Mouse (Mus musculus) adrenal gland (tissue): Measurements from ENCODE around the gene C9.

Source experiments
- intact Hi-C: fragments of 180-260 bp; cut with DNase I; formaldehyde crosslinking; loops from one replicate; pipeline ENCODE4 v1.15.1; 2025

C9 gene

DNA sequence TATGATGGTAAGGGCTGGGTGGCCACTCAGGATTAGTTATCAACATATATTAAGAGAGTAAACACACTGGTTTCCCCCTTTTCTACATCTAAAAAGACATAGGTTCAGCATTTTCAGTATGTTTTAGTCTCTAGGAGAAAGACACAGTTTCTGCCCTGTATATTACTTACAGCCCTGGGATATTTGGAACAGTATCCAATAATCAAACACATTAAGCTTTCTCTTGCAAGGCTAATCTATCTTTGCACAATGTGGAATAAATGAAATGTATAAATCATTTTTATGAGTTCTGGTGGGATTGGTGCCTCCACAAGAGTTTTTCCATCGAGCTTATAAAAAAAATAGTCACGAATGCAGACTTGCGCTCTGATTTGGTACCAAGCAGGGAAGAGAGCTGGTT lies 24.3 kb downstream of the C9 start:
- intact Hi-C loops = no loop called here

DNA sequence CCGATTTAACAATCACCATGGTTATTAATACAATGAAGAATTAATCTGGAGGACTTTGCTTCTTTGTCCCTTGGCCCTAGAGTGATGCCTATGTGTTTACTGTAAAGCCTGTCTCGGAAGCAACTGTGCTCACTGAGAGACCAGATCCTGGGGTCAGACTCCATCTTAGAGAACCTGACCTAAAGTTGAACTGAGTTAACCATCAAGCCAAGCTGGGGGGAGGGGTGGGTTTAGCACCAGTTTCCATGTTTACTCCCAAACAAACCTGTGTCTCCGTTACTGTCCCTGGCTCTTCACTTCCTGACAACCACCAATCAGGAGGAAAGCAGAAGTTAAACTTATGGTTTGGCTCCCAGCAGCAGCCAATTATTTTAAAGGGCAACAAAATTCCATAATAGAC lies 38.4 kb downstream of the C9 start:
- intact Hi-C loops = no loop called here

DNA sequence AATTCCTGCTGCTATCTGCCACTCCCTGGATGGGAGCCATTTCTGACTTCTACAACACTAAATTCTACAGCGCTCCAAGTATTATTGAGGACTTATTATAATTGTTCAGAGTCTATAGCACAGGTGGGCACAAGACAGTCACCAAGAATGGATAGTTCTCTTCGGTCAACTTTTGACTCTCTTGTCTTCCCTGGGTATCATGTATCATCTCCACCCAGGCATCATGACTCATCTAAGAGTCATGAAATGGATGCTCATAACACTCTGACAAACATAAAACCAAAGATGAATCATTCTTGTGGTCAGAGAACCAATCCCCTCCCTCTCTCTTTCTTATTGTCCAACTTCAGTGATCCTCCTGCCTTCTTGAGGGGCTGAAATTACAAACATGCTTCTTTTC lies 47.3 kb downstream of the C9 start:
- intact Hi-C loops = no loop called here

DNA sequence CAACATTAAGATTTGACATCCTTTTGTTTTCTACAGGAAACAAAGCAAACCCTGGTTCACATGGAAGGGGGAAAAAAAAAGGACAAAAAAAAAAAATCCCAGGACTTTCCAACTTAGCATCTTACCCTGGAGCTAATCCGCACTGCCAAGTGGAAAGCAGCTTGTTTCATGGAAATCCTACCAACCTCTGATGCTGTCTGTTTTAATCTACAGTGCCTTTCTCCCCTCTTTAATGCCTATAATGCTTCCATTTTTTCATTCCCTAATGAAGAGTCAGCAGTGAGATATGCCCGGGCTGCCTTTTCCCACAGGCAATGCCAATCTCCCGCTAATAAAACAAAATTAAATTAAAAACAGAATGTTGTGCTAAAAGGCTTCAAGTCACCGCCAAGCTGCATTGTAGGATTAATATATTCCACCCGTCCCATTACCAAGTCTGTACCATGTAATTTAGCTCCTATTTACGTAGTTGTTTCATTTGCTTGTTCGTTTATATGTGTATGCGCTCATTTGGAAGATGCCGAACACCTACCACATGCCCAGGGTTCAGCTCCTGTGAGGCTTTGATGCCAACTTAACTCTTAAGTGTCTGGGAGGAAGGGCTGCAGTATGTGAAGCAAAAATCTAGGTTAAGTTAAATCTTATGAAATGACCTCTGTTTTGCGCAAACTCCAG lies 53.4 kb downstream of the C9 start:
- intact Hi-C loops = no loop called here

DNA sequence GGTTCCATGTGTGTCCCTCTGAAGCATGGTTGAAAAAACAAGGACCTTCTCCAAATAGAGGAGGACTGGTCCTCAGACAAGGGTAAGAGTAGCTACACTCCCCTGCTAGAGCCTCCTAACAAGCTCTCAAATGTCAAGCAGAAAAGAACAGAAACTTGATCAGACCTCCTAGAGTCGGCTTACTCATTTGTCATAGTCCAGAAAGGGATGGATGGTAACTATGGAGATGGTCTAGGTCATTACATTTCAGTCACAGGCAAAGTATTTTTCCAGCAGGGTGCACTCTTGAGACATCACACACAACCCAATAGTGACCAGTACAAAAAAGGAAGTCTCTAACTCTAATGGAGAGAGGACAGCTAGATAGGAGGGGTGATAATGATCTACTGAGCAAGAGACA lies 55.7 kb downstream of the C9 start:
- intact Hi-C loops = loop anchor here (5.0 kb wide), 1 partner anchor 72 kb away; no protein-coding TSS in a partner anchor

DNA sequence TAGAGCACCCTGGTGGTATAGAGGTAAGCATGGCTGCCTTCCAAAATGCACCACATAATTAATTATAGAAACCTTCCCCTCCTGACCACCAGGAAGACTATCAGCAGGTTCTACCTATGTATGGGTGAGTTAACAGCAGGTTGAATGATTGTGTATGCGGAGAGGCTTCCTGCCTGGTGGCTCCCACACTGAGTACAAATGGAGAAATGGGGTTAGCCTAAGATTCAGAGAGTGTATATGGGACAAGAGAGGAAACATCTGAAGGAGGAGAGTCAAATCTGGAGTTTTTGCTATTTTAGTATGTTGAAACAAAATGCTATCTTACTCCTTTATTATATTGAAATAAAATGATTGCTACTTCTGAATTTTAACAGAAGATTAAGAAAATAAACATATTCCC lies 72.4 kb downstream of the C9 start:
- intact Hi-C loops = no loop called here

DNA sequence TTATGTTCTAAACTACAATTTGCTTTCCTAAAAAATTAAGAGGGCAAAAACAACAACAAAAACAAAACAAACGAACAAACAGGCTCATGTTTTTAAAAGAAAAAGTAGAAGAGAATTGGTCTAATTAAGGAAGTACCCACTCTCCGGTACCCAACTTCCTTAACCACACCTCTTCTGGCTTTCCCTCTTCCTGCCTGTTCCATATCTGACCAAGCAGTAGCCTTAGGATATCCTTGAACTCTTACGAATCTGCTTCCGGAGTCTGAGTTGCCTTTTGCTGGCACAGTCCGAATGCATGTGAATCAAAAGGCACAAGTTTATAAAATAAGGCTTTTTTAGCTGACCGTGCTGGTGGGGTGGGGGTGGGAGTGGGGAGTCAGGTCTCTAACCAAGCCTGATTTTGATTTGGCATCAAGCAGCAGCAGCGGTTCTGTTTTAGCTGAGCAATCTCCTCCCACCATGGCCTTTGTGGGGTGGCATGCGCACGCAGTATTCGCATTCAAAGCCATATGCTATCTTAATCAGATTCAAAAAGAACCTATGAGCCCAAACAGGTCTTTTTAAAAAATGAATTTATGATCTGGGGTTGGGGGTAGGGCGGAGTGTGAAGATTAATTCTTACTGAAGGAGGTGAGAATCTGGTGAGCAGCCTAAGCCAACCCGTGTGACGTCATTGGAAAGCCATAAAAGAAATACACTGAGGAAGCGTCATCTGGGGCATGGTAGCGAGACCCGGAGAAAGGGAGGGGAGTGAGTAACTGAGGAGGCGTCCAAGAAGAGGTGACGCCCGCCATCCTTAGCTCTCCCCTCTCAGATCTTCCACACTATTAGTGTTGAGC lies 74.5 kb downstream of the C9 start:
- intact Hi-C loops = no loop called here

DNA sequence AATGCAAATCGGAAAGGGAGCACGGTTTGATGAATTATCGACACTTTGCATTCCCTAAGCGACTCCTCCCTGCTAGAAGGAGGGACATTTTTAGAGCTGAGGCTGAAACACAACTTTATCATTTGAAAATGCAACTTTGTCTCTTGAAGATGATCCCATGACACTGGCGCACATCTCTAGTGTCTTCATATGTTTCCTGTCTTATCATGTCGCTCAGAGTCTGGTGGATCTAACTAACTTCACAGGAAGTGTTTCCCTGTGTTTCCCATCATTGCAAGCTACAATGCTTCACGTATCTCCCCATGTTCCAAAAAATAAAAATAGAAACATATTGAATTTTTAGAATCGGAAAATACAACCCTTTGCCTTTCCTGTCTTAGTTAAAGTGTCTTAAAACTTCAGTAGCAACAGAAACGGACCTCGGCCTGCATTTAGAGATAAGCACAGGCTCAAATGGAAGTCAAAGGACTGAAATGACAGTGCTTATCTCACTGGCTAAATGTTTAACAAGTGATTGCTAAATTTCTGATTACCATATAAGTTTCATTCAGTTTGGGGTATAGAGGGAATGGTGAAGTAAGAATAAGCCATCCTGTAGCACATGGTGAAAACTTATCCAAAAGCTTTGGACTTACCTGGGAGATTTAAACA lies 75.5 kb downstream of the C9 start:
- intact Hi-C loops = no loop called here

DNA sequence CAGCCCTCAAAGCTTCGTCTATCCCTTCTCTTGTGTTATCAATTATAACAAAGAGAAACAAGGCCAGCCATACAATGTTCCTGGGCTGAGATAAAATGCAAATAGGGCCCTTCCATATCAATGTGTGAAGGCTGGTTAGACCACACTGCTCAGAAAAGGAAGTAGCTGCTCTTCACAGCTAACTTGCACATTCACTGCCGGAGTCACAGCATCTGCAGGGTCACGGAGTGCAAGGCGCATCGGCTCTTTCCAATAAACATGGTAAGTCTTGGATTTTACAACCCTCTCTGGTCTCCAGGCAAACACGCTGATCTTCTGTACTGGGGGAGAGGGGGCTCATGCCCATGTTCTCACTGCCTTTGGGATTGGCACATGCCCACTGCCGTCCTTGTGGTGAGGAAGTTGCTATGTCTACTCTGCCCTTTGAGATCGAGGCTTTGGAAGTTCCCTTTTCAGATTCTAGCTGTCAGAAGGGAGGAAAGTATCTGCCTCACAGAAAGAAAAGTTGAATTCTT lies 77.6 kb downstream of the C9 start, which contains the start of gene Fyb:
Fyb (plus strand) TSS at position 201 of the 515 bp plus-strand sequence.
- intact Hi-C loops = no loop called here

DNA sequence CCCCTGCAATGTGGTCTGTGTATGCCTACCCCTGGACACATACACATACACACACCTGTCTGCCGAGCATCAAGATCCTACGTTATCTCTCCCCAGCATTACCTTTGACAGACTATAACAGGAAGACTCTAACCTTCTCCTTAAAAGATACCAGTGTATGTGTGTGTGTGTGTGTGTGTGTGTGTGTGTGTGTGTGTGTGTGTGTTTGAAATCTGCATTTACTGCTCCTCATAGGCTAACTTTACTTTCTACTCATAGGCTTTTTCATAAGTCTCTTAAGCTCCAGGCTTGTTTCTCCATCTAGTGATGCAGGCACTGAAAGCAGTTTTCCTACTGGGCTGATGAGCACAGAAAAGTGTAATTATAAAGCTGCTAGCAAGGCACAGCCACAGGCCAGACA lies 79.7 kb downstream of the C9 start:
- intact Hi-C loops = no loop called here

DNA sequence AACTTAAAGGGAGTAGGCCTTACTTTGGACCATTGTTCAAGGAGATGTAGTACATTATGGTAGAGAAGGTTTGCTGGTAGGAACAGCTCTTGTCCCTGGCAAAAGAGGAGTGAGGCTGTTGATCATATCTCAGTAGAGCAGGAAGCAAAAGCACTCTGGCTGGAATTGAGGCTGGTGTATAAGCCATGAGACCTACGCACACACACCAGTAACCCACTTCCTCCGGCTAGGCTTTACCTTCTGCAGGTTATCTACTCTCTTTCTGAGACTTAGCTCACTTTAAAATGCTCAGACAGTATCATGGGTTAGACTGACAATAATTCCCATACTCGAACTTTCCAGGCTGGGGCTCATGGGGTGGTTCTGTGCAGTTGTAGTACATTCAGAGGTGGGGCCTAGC lies 80.3 kb downstream of the C9 start:
- intact Hi-C loops = no loop called here

DNA sequence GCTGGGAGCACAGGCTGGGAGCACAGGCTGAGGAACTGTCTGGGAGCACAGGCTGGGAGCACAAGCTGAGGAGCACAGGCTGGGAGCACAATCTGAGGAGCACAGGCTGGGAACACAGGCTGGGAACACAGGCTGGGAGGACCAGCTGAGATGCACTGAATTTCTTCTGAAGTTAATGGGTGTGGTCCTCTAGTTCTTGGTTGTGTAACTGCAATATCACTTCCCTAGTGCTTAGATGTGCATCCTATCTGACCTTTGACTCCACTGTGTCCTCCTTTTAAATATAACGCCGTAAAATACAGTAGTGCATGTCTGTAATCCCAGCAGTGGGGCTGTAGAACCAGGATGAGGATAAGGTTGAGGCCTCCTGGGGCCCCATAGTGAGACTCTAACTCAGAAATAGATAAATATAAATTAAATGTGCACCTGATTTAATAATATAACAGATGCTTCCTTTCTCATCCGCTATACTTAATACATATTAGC lies 88.8 kb downstream of the C9 start:
- intact Hi-C loops = no loop called here

DNA sequence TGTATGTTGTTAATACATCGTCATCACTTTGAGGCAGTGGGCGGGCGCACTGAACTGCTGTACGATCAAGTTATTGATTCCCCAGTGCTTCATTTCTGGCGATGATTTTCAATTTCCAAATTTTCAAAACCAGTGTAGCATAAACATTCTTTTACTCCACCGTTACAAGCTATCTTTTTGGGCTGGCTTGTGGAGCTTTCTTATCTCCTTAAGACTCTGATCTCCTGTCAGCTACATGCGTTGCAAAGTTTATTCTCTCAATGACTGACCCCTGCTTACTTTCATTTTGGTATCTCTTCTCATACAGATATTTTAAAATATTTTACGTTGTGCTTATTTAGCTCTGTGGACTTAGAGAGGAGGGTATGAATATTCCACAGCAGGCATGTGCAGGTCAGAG lies 89.5 kb downstream of the C9 start:
- intact Hi-C loops = no loop called here

DNA sequence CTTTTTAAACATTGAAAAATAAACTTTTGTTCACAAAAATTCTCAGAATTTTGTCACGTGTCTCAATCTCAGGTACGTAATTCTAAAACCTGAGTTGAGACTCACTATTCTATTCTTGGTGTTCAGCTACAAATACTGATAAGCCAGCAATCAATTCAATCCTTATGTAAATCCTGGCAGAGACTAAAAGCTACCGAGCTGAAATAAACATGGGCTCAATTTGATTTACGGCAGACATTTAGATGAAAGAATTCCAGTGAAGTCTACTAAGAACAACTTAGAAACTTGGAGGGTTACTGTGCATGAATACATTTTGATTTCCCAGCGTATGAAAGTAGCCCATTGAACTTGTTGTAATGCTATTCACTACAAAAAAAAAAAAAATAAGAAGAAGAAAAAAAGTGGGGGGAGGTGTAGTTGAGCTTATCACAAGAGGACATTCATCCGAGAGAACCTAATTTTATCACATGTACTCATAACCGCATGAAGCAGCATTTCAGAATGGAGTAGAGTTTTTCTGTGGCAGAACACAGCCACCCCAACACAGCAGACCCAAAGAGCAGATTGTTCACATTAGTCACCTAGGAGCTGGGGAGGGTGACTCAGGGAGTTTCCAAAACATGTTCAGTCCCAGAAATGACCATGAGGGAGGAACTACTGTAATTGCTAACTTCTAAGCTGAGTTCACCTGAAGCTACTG lies 94.7 kb downstream of the C9 start:
- intact Hi-C loops = no loop called here
